Mouse (Mus musculus) NIH3T3 (cell line): ENCODE data around the gene Aox4.

Experiments used
- DNase-seq: peaks from one replicate; pipeline ENCODE4 v3.0.0-alpha.2; 2012; ENCODE audit warnings: low read depth

The Aox4 gene

DNA sequence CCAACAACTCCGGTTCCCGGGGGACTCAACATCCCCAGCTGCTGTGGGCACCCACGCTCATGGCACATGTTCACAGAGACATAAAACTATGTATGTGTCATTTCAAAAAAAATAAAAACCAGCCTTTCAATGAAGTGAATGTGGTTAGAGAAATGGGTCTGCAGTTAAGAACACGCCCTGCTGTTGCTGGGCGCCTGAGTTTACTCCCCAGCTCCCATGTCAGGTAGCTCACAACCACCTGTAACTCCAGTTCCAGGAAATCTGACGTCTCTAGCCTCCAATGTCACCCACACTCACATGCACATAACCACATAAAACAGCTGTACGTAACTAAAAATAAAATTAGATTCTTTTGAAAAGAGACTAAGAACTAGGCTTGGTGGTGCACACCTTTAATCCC is 90.9 kb downstream of the Aox4 start:
- DNase-seq: no peak

DNA sequence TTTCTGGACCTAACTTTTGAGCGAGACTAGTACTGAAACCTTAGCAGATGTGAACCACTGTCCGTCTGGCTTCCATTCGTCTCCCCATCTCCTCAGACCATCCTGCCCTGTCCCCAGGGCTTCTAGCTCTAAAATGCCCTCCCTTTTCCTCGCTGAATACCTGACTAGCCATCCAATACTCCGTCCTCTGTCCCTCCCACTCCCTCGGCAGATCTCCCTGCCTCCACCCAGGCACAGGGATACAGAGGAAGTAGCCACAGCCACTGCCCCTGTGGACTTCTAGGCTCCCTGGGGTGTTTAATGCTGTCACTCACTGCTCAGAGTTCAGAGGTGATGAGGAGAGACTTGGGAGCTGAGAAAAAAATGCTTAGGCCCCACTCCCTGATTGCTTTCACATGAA is 91.8 kb downstream of the Aox4 start:
- DNase-seq: no peak

DNA sequence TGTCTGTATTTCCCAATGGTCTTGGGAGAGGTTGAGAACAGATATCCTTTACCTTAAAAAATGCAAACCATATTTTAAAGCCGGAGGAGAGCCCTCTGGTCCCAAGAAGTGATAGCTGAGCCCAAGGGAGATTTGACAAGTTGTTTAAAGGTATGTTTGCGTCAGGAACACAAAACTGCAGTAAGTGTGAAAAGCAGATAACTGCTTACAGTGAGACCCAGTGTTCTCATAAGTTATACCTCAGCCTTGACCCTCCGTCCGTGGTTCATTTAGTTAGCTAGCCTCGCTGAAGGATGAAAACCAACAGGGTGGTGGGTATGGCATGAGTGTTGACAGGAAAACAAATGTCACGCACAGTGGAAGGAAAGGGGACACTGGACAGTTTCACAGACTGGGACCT is 92.8 kb downstream of the Aox4 start:
- no peak for DNase-seq

DNA sequence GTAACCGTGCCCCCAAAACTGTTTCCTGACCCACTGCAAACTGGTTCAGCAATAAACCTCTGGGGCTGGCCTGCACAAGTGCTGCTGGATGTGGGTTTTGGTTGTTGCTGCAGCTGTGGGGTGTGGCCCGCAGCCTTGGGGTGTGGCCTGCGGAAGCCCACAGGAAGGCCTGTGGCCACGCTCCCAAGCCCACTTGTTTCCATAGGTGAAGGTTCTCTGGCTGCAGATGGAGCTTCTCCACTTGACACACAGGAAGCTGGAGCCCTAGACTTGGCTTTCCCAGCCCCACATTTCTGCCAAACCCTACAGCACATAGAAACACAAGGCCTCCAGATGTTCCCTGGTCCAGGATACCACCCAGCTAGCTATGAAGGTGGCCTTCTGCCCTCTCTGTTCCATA is 93.5 kb downstream of the Aox4 start:
- peak; percentile 73 for DNase-seq

DNA sequence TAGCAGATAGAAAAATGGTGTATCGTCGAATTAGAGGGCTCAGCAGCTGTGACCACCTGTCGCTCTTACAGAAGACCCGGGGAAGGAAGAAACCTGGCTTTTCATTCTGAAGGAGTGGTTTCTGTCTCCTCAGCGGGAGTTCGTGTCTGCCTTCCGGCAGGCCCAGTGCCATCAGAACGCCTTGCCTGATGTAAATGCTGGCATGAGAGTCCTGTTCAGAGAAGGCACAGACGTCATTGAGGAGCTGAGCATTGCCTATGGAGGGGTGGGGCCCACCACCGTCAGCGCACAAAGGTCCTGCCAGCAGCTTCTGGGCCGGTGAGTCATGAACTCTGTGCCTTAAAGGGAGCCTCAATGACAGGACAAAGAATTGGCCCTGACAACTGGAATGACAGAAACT is 94.1 kb downstream of the Aox4 start:
- DNase-seq: peak; percentile 88

DNA sequence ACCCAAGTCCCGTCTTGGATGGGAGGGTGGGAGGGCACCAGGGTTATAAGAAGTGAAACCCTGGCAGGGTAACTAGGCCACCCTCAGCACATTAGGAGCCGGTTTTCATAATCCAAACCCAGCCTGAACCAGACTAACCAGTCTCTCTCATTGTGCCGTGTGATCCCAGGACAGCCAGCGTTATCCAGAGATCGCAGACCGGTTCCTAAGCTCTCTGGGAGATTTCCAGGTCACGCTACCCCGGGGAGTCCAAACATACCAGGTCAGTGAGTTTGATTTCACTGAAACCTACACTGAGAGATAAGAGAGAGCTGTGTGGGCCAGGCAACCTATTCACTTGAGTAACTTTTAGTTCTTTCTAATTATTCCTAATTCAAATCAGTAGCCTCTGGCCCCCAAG is 97.0 kb downstream of the Aox4 start:
- no peak for DNase-seq

DNA sequence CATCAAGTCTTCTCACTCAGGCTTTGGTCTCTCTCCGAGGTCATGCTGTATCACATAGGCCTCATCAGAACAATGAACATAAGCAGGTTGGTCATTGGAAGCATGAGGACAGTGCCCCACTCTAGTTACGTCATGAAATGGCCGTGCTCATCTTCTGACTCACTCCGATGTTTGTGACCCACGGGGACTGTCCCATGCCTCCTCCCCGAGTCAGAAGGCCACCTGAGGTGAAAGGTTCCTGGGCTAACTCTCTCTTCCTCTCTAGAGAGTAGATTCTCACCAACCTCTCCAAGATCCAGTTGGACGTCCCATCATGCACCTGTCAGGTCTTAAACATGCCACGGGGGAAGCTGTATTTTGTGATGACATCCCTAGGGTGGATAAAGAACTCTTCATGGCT is 98.4 kb downstream of the Aox4 start:
- no peak for DNase-seq

DNA sequence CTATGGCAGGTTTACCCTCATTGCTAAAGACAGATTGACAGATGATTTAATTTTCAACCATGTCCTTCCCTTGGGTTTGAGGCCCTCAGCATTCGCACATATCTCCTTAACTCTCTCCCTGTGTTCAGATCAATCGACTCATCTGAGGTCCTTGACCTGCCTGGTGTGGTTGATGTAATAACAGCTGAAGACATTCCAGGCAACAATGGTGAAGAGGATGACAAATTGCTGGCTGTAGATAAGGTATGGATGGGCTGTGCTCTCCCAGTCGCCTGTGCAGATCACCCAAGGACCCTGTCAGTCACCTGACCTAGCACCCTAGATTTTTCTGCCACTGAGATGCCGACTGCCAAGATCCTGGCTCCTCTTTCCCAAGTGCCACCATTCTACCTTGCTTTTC is 99.7 kb downstream of the Aox4 start:
- no peak for DNase-seq

DNA sequence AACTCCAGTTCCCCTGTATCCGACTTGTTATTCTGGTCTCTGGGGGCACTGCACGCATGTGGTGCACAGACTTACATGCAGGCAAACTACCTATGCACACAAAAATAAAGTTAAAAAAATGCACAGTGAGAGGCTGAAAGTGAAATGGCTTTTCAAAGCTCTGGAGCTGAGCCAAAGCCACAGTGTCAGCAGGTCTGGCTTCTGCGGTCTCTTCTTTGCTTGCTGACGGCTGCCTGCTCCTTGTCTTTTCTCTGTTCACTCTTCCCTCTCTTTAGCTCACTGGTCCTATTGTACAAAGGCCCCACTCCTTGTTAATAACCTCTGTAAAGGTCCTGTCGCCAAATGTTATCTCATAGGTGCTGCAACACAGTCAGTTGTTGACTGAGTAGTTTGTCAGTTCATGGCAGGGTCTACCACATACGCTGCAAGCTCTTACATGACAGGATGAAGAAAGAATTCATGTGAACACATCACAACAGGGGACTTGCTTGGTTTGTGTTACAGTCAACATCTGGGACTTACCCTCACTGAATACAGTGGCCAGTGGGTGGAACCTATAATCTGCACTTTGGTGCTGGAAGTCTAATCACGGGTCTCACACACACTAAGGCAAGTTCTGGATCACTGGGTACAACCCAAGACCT is 101.1 kb downstream of the Aox4 start:
- no peak for DNase-seq

DNA sequence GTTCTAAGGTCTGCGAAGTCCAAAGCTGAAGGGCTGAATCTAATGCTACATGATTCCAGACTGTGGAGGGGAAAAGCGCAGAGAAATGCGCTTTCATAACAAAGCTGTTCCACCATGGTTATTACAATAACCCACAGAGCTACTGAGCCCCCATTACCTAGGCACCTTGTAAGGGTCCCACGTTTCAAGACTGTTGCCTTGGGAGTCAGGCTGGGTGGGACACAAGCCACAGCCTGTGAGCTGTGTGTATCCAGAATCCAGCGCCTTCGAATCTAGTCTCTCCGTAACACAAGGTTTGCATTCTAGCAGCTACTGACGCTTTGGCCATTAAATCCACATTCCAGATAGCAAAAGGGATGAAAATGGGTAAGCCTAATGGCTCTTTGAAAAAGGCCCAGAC is 103.0 kb downstream of the Aox4 start:
- no peak for DNase-seq

DNA sequence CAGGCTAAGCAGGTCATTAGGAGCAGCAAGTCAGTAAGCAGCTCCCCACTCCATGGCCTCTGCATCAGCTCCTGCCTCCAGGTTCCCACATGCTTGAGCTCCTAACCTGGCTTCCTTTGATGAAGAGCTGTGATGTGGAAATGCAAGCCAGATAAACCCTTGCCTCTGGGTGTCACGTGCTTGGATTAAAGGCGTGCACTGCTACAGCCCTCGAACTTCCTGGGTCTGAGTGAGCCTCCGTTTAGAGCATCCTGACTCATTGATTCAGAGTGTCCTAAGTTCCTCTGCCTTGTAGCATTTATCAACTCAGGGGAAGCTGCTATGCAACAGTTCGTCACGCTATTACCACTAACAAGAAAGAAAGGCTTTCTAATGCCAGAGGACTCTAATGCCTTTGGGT is 105.3 kb downstream of the Aox4 start:
- DNase-seq: no peak
